Mouse (Mus musculus) MEL (cell line): ENCODE measurements at regions not wholly inside any gene's neighbourhood (a gene's known extent, or its start where the extent isn't known, plus 50 kb on each side); places are given as distances from the start of the nearest gene placed in this dataset.
A peak's percentile ranks its signal among the peaks of the same experiment; 100 is the strongest.

Experiments
- DNase-seq: peaks from one replicate; pipeline ENCODE4 v3.0.0; 2011; ENCODE audit warnings: low read depth, low spot score
- H3K27ac ChIP-seq: 2 replicates; pipeline ENCODE4 v1.5.1; 2012; ENCODE audit warnings: low read depth, mild to moderate bottlenecking, control low read depth, low read length, moderate library complexity; ENCODE audit not compliant: control insufficient read depth
- H3K27me3 ChIP-seq, 2 experiments: fragments of 150-350 bp in 1 of 2; sonication (generic) in 1 of 2; 2 replicates each; pipeline ENCODE4 v1.6.1; 2012; ENCODE audit warnings: low read length in 2 of 2, mild to moderate bottlenecking in 2 of 2, improper control_type of control experiment in 1 of 2, moderate library complexity in 1 of 2; ENCODE audit not compliant: insufficient read depth in 2 of 2, control insufficient read depth in 1 of 2
- H3K36me3 ChIP-seq, 2 experiments: 2 replicates each; pipeline ENCODE4 v1.6.1; 2012 to 2014; ENCODE audit warnings: low read length in 2 of 2, improper control_type of control experiment in 1 of 2, inconsistent platforms in 1 of 2, mild to moderate bottlenecking in 1 of 2; ENCODE audit not compliant: insufficient read depth in 2 of 2, control insufficient read depth in 1 of 2
- H3K4me1 ChIP-seq, 2 experiments: fragments of 150-350 bp in 1 of 2; sonication (generic) in 1 of 2; 2 replicates each; pipeline ENCODE4 v1.6.1; 2012; ENCODE audit warnings: low read length in 2 of 2, improper control_type of control experiment in 1 of 2, mild to moderate bottlenecking in 1 of 2; ENCODE audit not compliant: insufficient read depth in 2 of 2, control insufficient read depth in 1 of 2
- H3K4me3 ChIP-seq, 2 experiments: fragments of 150-350 bp in 1 of 2; sonication (generic) in 1 of 2; 2 replicates each; pipeline ENCODE4 v1.5.1; 2012; ENCODE audit warnings: low read depth in 2 of 2, low read length in 2 of 2, mild to moderate bottlenecking in 2 of 2, moderate library complexity in 2 of 2, control low read depth in 1 of 2, improper control_type of control experiment in 1 of 2; ENCODE audit not compliant: control insufficient read depth in 1 of 2, insufficient read depth in 1 of 2
- H3K79me2 ChIP-seq: 2 replicates; pipeline ENCODE4 v1.6.1; 2012; ENCODE audit warnings: mild to moderate bottlenecking, low read length, moderate library complexity; ENCODE audit not compliant: control insufficient read depth, poor library complexity, insufficient read depth
- H3K9ac ChIP-seq: 2 replicates; pipeline ENCODE4 v1.6.1; 2012; ENCODE audit warnings: low read depth, mild to moderate bottlenecking, control low read depth, low read length, moderate library complexity; ENCODE audit not compliant: control insufficient read depth, poor library complexity, severe bottlenecking
- H3K9me3 ChIP-seq: fragments of 150-350 bp; sonication (generic); replicated peaks from 2 replicates; pipeline ENCODE4 v1.6.1; 2012; ENCODE audit warnings: mild to moderate bottlenecking, low read length, improper control_type of control experiment, moderate library complexity; ENCODE audit not compliant: insufficient read depth
- BHLHE40 ChIP-seq: IDR thresholded peaks from 2 replicates; pipeline ENCODE4 v1.6.1; 2012; ENCODE audit warnings: low read depth, mild to moderate bottlenecking, inconsistent platforms, low read length, improper control_type of control experiment, borderline replicate concordance
- CHD2 ChIP-seq: IDR thresholded peaks from 2 replicates; pipeline ENCODE4 v1.6.1; 2011; ENCODE audit warnings: low read length, improper control_type of control experiment
- CTCF ChIP-seq, 3 experiments: IDR thresholded peaks in 2 of 3; conservative IDR thresholded peaks in 1 of 3; 2 replicates each; pipeline ENCODE4 v1.5.1; 2011 to 2012; ENCODE audit warnings: low read length in 3 of 3, low read depth in 2 of 3, mild to moderate bottlenecking in 2 of 3, improper control_type of control experiment in 1 of 3, inconsistent platforms in 1 of 3, mixed read lengths in 1 of 3, moderate library complexity in 1 of 3; ENCODE audit not compliant: control insufficient read depth in 1 of 3, insufficient read depth in 1 of 3, poor library complexity in 1 of 3, severe bottlenecking in 1 of 3
- E2F4 ChIP-seq: IDR thresholded peaks from 2 replicates; pipeline ENCODE4 v1.6.1; 2011; ENCODE audit warnings: low read depth, low read length, improper control_type of control experiment, borderline replicate concordance
- ELF1 ChIP-seq: IDR thresholded peaks from 2 replicates; pipeline ENCODE4 v1.6.1; 2014; ENCODE audit warnings: low read depth, mild to moderate bottlenecking, inconsistent platforms, low read length, improper control_type of control experiment, moderate library complexity
- GABPA ChIP-seq: IDR thresholded peaks from 2 replicates; pipeline ENCODE4 v1.6.1; 2012; ENCODE audit warnings: low read depth, mild to moderate bottlenecking, inconsistent platforms, low read length, improper control_type of control experiment, moderate library complexity
- GATA1 ChIP-seq: IDR thresholded peaks from 2 replicates; pipeline ENCODE4 v1.6.1; 2011; ENCODE audit warnings: low read depth, low read length, improper control_type of control experiment
- JUND ChIP-seq: IDR thresholded peaks from 2 replicates; pipeline ENCODE4 v1.6.1; 2011; ENCODE audit warnings: low read depth, mild to moderate bottlenecking, improper control_type of control experiment, low read length
- KAT2A ChIP-seq: conservative IDR thresholded peaks from 2 replicates; pipeline ENCODE4 v1.6.1; 2012; ENCODE audit warnings: low read depth, low read length, improper control_type of control experiment, inconsistent platforms
- MAFK ChIP-seq: IDR thresholded peaks from 2 replicates; pipeline ENCODE4 v1.6.1; 2011; ENCODE audit warnings: low read depth, mild to moderate bottlenecking, low read length, improper control_type of control experiment, borderline replicate concordance
- MAX ChIP-seq: IDR thresholded peaks from 2 replicates; pipeline ENCODE4 v1.6.1; 2011; ENCODE audit warnings: low read length, improper control_type of control experiment
- MAZ ChIP-seq: IDR thresholded peaks from 2 replicates; pipeline ENCODE4 v1.6.1; 2012; ENCODE audit warnings: low read depth, mild to moderate bottlenecking, inconsistent platforms, low read length, improper control_type of control experiment
- MEF2A ChIP-seq: IDR thresholded peaks from 2 replicates; pipeline ENCODE4 v1.6.1; 2014; ENCODE audit warnings: low read depth, mild to moderate bottlenecking, inconsistent platforms, low read length, improper control_type of control experiment; ENCODE audit not compliant: poor library complexity, insufficient replicate concordance, severe bottlenecking; ENCODE audit errors: extremely low read depth
- MXI1 ChIP-seq: IDR thresholded peaks from 2 replicates; pipeline ENCODE4 v1.6.1; 2011; ENCODE audit warnings: mild to moderate bottlenecking, low read depth, low read length, improper control_type of control experiment
- MYB ChIP-seq: IDR thresholded peaks from 2 replicates; pipeline ENCODE4 v1.6.1; 2011; ENCODE audit warnings: mild to moderate bottlenecking, low read depth, low read length, improper control_type of control experiment
- MYC ChIP-seq: IDR thresholded peaks from 2 replicates; pipeline ENCODE4 v1.6.1; 2011; ENCODE audit warnings: low read depth, mild to moderate bottlenecking, low read length, improper control_type of control experiment, moderate library complexity
- NELFE ChIP-seq: IDR thresholded peaks from 2 replicates; pipeline ENCODE4 v1.6.1; 2011; ENCODE audit warnings: low read depth, low read length, improper control_type of control experiment
- NRF1 ChIP-seq: IDR thresholded peaks from 2 replicates; pipeline ENCODE4 v1.6.1; 2014; ENCODE audit warnings: low read depth, mild to moderate bottlenecking, inconsistent platforms, low read length, improper control_type of control experiment, moderate library complexity; ENCODE audit not compliant: poor library complexity, insufficient read depth, severe bottlenecking
- POLR2A ChIP-seq, 2 experiments: IDR thresholded peaks; 2 replicates each; pipeline ENCODE4 v1.6.1; 2011 to 2012; ENCODE audit warnings: low read length in 2 of 2, mild to moderate bottlenecking in 2 of 2, control low read depth in 1 of 2, improper control_type of control experiment in 1 of 2, low read depth in 1 of 2, moderate library complexity in 1 of 2; ENCODE audit not compliant: control insufficient read depth in 1 of 2, insufficient read depth in 1 of 2, poor library complexity in 1 of 2
- POLR2AphosphoS2 ChIP-seq: IDR thresholded peaks from 2 replicates; pipeline ENCODE4 v1.6.1; 2011; ENCODE audit warnings: low read length, improper control_type of control experiment
- POLR2AphosphoS5 ChIP-seq: IDR thresholded peaks from 2 replicates; pipeline ENCODE4 v1.6.1; 2012; ENCODE audit warnings: low read depth, borderline replicate concordance, mild to moderate bottlenecking, inconsistent platforms, low read length, moderate library complexity, mixed read lengths
- RAD21 ChIP-seq: IDR thresholded peaks from 2 replicates; pipeline ENCODE4 v1.6.1; 2011; ENCODE audit warnings: mild to moderate bottlenecking, low read depth, low read length, improper control_type of control experiment
- RCOR1 ChIP-seq: IDR thresholded peaks from 2 replicates; pipeline ENCODE4 v1.6.1; 2012; ENCODE audit warnings: low read depth, mild to moderate bottlenecking, inconsistent platforms, low read length, improper control_type of control experiment
- SIN3A ChIP-seq: IDR thresholded peaks from 2 replicates; pipeline ENCODE4 v1.6.1; 2012; ENCODE audit warnings: low read length, improper control_type of control experiment, inconsistent platforms
- SMC3 ChIP-seq: IDR thresholded peaks from 2 replicates; pipeline ENCODE4 v1.6.1; 2011; ENCODE audit warnings: low read depth, low read length, improper control_type of control experiment
- TAL1 ChIP-seq: IDR thresholded peaks from 2 replicates; pipeline ENCODE4 v1.6.1; 2012; ENCODE audit warnings: mild to moderate bottlenecking, inconsistent platforms, low read length, moderate library complexity, mixed read lengths
- TCF12 ChIP-seq: IDR thresholded peaks from 2 replicates; pipeline ENCODE4 v1.6.1; 2014; ENCODE audit warnings: low read depth, mild to moderate bottlenecking, inconsistent platforms, low read length, improper control_type of control experiment, moderate library complexity
- UBTF ChIP-seq: IDR thresholded peaks from 2 replicates; pipeline ENCODE4 v1.6.1; 2012; ENCODE audit warnings: low read depth, mild to moderate bottlenecking, inconsistent platforms, low read length, improper control_type of control experiment, moderate library complexity, borderline replicate concordance; ENCODE audit not compliant: insufficient read depth
- USF1 ChIP-seq: IDR thresholded peaks from 2 replicates; pipeline ENCODE4 v1.6.1; 2014; ENCODE audit warnings: low read depth, mild to moderate bottlenecking, inconsistent platforms, low read length, improper control_type of control experiment, moderate library complexity
- USF2 ChIP-seq, 2 experiments: IDR thresholded peaks; 2 replicates each; pipeline ENCODE4 v1.6.1; 2011 to 2012; ENCODE audit warnings: improper control_type of control experiment in 2 of 2, low read length in 2 of 2, borderline replicate concordance in 1 of 2, inconsistent platforms in 1 of 2, low read depth in 1 of 2, mild to moderate bottlenecking in 1 of 2; ENCODE audit not compliant: insufficient read depth in 1 of 2
- ZC3H11A ChIP-seq: IDR thresholded peaks from 2 replicates; pipeline ENCODE4 v1.6.1; 2012; ENCODE audit warnings: low read depth, mild to moderate bottlenecking, inconsistent platforms, low read length, improper control_type of control experiment
- ZKSCAN1 ChIP-seq: IDR thresholded peaks from 2 replicates; pipeline ENCODE4 v1.6.1; 2012; ENCODE audit warnings: low read depth, mild to moderate bottlenecking, inconsistent platforms, low read length, improper control_type of control experiment, moderate library complexity
- ZMIZ1 ChIP-seq: IDR thresholded peaks from 2 replicates; pipeline ENCODE4 v1.6.1; 2012; ENCODE audit warnings: low read depth, mild to moderate bottlenecking, inconsistent platforms, low read length, improper control_type of control experiment, moderate library complexity
- ZNF384 ChIP-seq: IDR thresholded peaks from 2 replicates; pipeline ENCODE4 v1.6.1; 2012; ENCODE audit warnings: low read depth, mild to moderate bottlenecking, inconsistent platforms, low read length, improper control_type of control experiment

GRCm38 (mm10) chr10:43648815-43649447, 70.8 kb downstream of the Cd24a start (continued):
- no peak for TF ChIP-seq ZKSCAN1
- TF ChIP-seq POLR2A (IDR thresholded peaks at IDR 0.05; ENCODE audit: control insufficient read depth in 1 of 2, insufficient read depth in 1 of 2, low read depth in 1 of 2, low read length in 2 of 2, poor library complexity in 1 of 2), result peak; percentile 30 to 67; a peak in 2 of 4 replicates
- peak; percentile 57; the same call in 1 of the 2 replicates for TF ChIP-seq MXI1
- TF ChIP-seq, all 39 proteins: peak for 17

- H3K27me3 ChIP-seq, result no peaks in the 10 kb centered on the region
- peaks cover 0 to 35% of the 10 kb centered on the region in 2 experiments; a peak in 2 of 4 replicates for H3K36me3 ChIP-seq
- H3K4me3 ChIP-seq, result no peak overlapping the region; a peak in 1 of 4 replicates
- H3K9me3 ChIP-seq, result no peaks in the 10 kb centered on the region
- H3K27ac ChIP-seq, result peak overlapping the region; percentile 47
- DNase-seq, result peak; percentile 59
- no peak overlapping the region for H3K9ac ChIP-seq
- peaks cover 5% of the 10 kb centered on the region for H3K79me2 ChIP-seq
- H3K4me1 ChIP-seq, result peaks cover 11 to 27% of the 10 kb centered on the region in 2 experiments
- TF ChIP-seq ELF1, result no peak
- TF ChIP-seq TAL1, result no peak
- TF ChIP-seq MYB, result no peak
- TF ChIP-seq GATA1, result no peak
- TF ChIP-seq MEF2A, result no peak
- TF ChIP-seq MAX, result no peak
- TF ChIP-seq SIN3A, result peak; percentile 59; the same call in 1 of the 2 replicates
- no peak for TF ChIP-seq CHD2
- no peak for TF ChIP-seq SMC3
- no peak for TF ChIP-seq POLR2AphosphoS2
- no peak for TF ChIP-seq USF2 (IDR thresholded peaks at IDR 0.05; ENCODE audit: borderline replicate concordance in 1 of 2, insufficient read depth in 1 of 2, low read depth in 1 of 2, low read length in 2 of 2)
- peak; percentile 35; the same call in 1 of the 2 replicates for TF ChIP-seq MXI1
- no peak for TF ChIP-seq BHLHE40
- TF ChIP-seq RCOR1, result peak; percentile 53; the same call in 1 of the 2 replicates
- peak; percentile 78 for TF ChIP-seq MAZ
- TF ChIP-seq NELFE, result no peak
- peak; percentile 37; the same call in 1 of the 2 replicates for TF ChIP-seq TCF12
- 0 out of 2 replicates have a peak, but pooled peaks have one; percentile 0 for TF ChIP-seq ZC3H11A
- no peak for TF ChIP-seq MAFK
- no peak for TF ChIP-seq MYC
- no peak for TF ChIP-seq USF1
- no peak for TF ChIP-seq NRF1
- no peak for TF ChIP-seq UBTF
- no peak for TF ChIP-seq ZNF384
- no peak for TF ChIP-seq KAT2A
- TF ChIP-seq POLR2AphosphoS5, result no peak
- TF ChIP-seq RAD21, result no peak
- TF ChIP-seq ZKSCAN1, result no peak
- TF ChIP-seq CTCF (IDR thresholded peaks at IDR 0.05 in 2 of 3, conservative IDR thresholded peaks at IDR 0.05 in 1 of 3; ENCODE audit: control insufficient read depth in 1 of 3, insufficient read depth in 1 of 3, low read depth in 2 of 3, low read length in 3 of 3, poor library complexity in 1 of 3, severe bottlenecking in 1 of 3), result no peak
- no peak for TF ChIP-seq JUND
- TF ChIP-seq E2F4, result no peak
- peak; percentile 44; the same call in 1 of the 2 replicates for TF ChIP-seq ZMIZ1
- peak; percentile 34; the same call in 1 of the 2 replicates for TF ChIP-seq GABPA
Measured at GRCm38 (mm10) chr10:43650449-43650848, 72.4 kb downstream of the Cd24a start.
